Mouse (Mus musculus) midbrain, embryonic 11.5 days (tissue): ENCODE data around the gene Fahd1. TPM values are rescaled to one million over a fixed set of nuclear protein-coding genes. Genes with fewer than 3 reads are reported as not detected.

ENCODE experiments used
- ATAC-seq: fragments of 200-750 bp; cut with Nextera tagmentation; 2 replicates; pipeline ENCODE4 v1.8.0; 2017; ENCODE audit warnings: moderate TSS enrichment, moderate library complexity; ENCODE audit not compliant: low FRiP score
- DNase-seq: peaks from one replicate; pipeline ENCODE4 v3.0.0; 2015; ENCODE audit warnings: low spot score; ENCODE audit errors: missing footprints
- H3K27ac ChIP-seq: fragments of 300-500 bp; sonication (generic); 2 replicates; pipeline ENCODE4 v1.5.1; 2014; ENCODE audit warnings: low read depth, low read length
- H3K27me3 ChIP-seq: fragments of 300-500 bp; sonication (generic); 2 replicates; pipeline ENCODE4 v1.6.1; 2014; ENCODE audit warnings: mild to moderate bottlenecking, low read length, moderate library complexity, mixed read lengths; ENCODE audit not compliant: control insufficient read depth, insufficient read depth
- H3K36me3 ChIP-seq: fragments of 300-500 bp; sonication (generic); 2 replicates; pipeline ENCODE4 v1.6.1; 2014; ENCODE audit warnings: mild to moderate bottlenecking, low read length, moderate library complexity, mixed read lengths; ENCODE audit not compliant: control insufficient read depth, insufficient read depth
- H3K4me1 ChIP-seq: fragments of 300-500 bp; sonication (generic); 2 replicates; pipeline ENCODE4 v1.6.1; 2014; ENCODE audit warnings: low read length; ENCODE audit not compliant: control insufficient read depth, insufficient read depth
- H3K4me2 ChIP-seq: fragments of 300-500 bp; sonication (generic); 2 replicates; pipeline ENCODE4 v1.6.1; 2014; ENCODE audit warnings: mild to moderate bottlenecking, moderate library complexity
- H3K4me3 ChIP-seq: fragments of 300-500 bp; sonication (generic); 2 replicates; pipeline ENCODE4 v1.5.1; 2014; ENCODE audit warnings: low read depth, low read length
- H3K9ac ChIP-seq: fragments of 300-500 bp; sonication (generic); 2 replicates; pipeline ENCODE4 v1.6.1; 2014; ENCODE audit warnings: low read length
- H3K9me3 ChIP-seq: fragments of 300-500 bp; sonication (generic); 2 replicates; pipeline ENCODE4 v1.6.1; 2016; ENCODE audit warnings: low read length; ENCODE audit not compliant: control insufficient read depth
- WGBS: fragments of 180-500 bp; shearing (Covaris S2); extraction: QIAGEN DNeasy Blood & Tissue Kit; methylation state at CpG from one replicate; pipeline ENCODE4 v1.1.7; 2014; 5-methylcytosine and 5-hydroxymethylcytosine counted together
- polyA plus RNA-seq: library from polyadenylated mRNA; unstranded; fragments of >200 nt; fragmentation: Nextera tagmentation; extraction: Ambion mirVana; gene quantifications from 2 replicates; pipeline ENCODE4 v1.2.1, GENCODE M21; 2014

The Fahd1 gene
- 18.8 and 21.5 TPM in 2 replicates for polyA plus RNA-seq

GRCm38 (mm10) chr17:24850065-24850772 lies at the start of gene Fahd1:
TSS of gene Fahd1 (minus strand) at chr17:24850364.
- under 1% methylated on average over 53 of the region's 58 CpGs for WGBS
- peak; percentile 100 for ATAC-seq
- no peaks in the 10 kb centered on the region for H3K36me3 ChIP-seq

GRCm38 (mm10) chr17:24899153-24899552 lies 49.0 kb upstream of the Fahd1 start:
- Histone ChIP-seq H3K9ac (no peak overlapping the region), H3K27me3 (no peaks in the 10 kb centered on the region), H3K27ac (no peak overlapping the region), H3K4me1 (peaks cover 20% of the 10 kb centered on the region), H3K4me2 (no peak overlapping the region), H3K4me3 (no peak overlapping the region), H3K36me3 (peaks cover 38% of the 10 kb centered on the region), H3K9me3 (no peaks in the 10 kb centered on the region)
- no peak for ATAC-seq
- 90% methylated on average over 5 of the region's 5 CpGs for WGBS
- DNase-seq, result no peak

More at GRCm38 (mm10) chr17:24850065-24850772, at the start of gene Fahd1:
- Histone ChIP-seq H3K4me2 (peak within 1 kb of the TSS; percentile 72), H3K4me3 (peak within 1 kb of the TSS; percentile 76), H3K27me3 (no peaks in the 10 kb centered on the region; the same call in 1 of the 2 replicates), H3K9me3 (no peaks in the 10 kb centered on the region), H3K9ac (peak within 1 kb of the TSS; percentile 71), H3K4me1 (peaks cover 4% of the 10 kb centered on the region; the same call in 1 of the 2 replicates), H3K27ac (peak within 1 kb of the TSS; percentile 73)
- peak; percentile 98 for DNase-seq

- Histone ChIP-seq H3K27ac (no peak overlapping the region), H3K27me3 (no peaks in the 10 kb centered on the region), H3K4me1 (peaks cover 25% of the 10 kb centered on the region), H3K9me3 (no peaks in the 10 kb centered on the region), H3K4me2 (no peak overlapping the region), H3K9ac (no peak overlapping the region), H3K36me3 (peaks cover 35% of the 10 kb centered on the region), H3K4me3 (no peak overlapping the region)
- DNase-seq (no peak), ATAC-seq (no peak)
- WGBS, result 78% methylated on average over 4 of the region's 4 CpGs
These were observed 48.1 kb upstream of the Fahd1 start for GRCm38 (mm10) chr17:24898041-24898854.

- DNase-seq (peak; percentile 83), ATAC-seq (no peak)
- peaks cover 25% of the 10 kb centered on the region for H3K4me1 ChIP-seq
- no peak overlapping the region for H3K27ac ChIP-seq
- no peaks in the 10 kb centered on the region for H3K27me3 ChIP-seq
- peak overlapping the region; percentile 90; the same call in 1 of the 2 replicates for H3K4me3 ChIP-seq
- H3K9ac ChIP-seq, result 0 out of 2 replicates have a peak overlapping the region, but pooled peaks have one; percentile 90
- peaks cover 33% of the 10 kb centered on the region for H3K36me3 ChIP-seq
- H3K4me2 ChIP-seq, result peak overlapping the region; percentile 70; the same call in 1 of the 2 replicates
- 85% methylated on average over 4 of the region's 4 CpGs for WGBS
- no peaks in the 10 kb centered on the region for H3K9me3 ChIP-seq
These were observed 47.4 kb upstream of the Fahd1 start for GRCm38 (mm10) chr17:24897600-24897999.

GRCm38 (mm10) chr17:24896993-24897269 lies 46.8 kb upstream of the Fahd1 start:
- ATAC-seq (no peak), DNase-seq (peak; percentile 87)
- Histone ChIP-seq H3K4me3 (peak overlapping the region; percentile 90), H3K9ac (peak overlapping the region; percentile 90), H3K27ac (no peak overlapping the region), H3K27me3 (no peaks in the 10 kb centered on the region), H3K4me1 (peaks cover 25% of the 10 kb centered on the region), H3K9me3 (no peaks in the 10 kb centered on the region), H3K4me2 (peak overlapping the region; percentile 70), H3K36me3 (peaks cover 34% of the 10 kb centered on the region)
- 50% methylated on average over 11 of the region's 11 CpGs for WGBS

- peaks cover 33% of the 10 kb centered on the region for H3K36me3 ChIP-seq
- no peaks in the 10 kb centered on the region for H3K9me3 ChIP-seq
- H3K4me3 ChIP-seq, result peak within 1 kb of the TSS; percentile 90
- peak within 1 kb of the TSS; percentile 70 for H3K4me2 ChIP-seq
- H3K9ac ChIP-seq, result peak within 1 kb of the TSS; percentile 90
- DNase-seq (peak; percentile 94), ATAC-seq (peak; percentile 75)
- peak within 1 kb of the TSS; percentile 56 for H3K27ac ChIP-seq
- peaks cover 25% of the 10 kb centered on the region for H3K4me1 ChIP-seq
- whole genome bisulfite sequencing, result 2% methylated on average over 47 of the region's 50 CpGs
- no peaks in the 10 kb centered on the region for H3K27me3 ChIP-seq
These were observed 46.3 kb upstream of the Fahd1 start, which contains the start of gene Nme3 for GRCm38 (mm10) chr17:24896241-24896992. TSS of gene Nme3 (plus strand) at chr17:24896500.

- H3K27me3 ChIP-seq, result no peaks in the 10 kb centered on the region
- H3K27ac ChIP-seq, result no peak overlapping the region
- peaks cover 35% of the 10 kb centered on the region for H3K36me3 ChIP-seq
- peak overlapping the region; percentile 90 for H3K9ac ChIP-seq
- H3K4me2 ChIP-seq, result peak overlapping the region; percentile 70
- H3K4me1 ChIP-seq, result peaks cover 25% of the 10 kb centered on the region
- DNase-seq, result peak; percentile 92
- H3K9me3 ChIP-seq, result no peaks in the 10 kb centered on the region
- 12% methylated on average over 23 of the region's 23 CpGs for WGBS
- 0 out of 2 replicates have a peak, but pooled peaks have one; percentile 1 for ATAC-seq
- H3K4me3 ChIP-seq, result peak overlapping the region; percentile 90
These were observed 45.5 kb upstream of the Fahd1 start for GRCm38 (mm10) chr17:24895571-24896240.

GRCm38 (mm10) chr17:24894995-24895547 lies 44.9 kb upstream of the Fahd1 start, which contains the start of the genes Eme2 and Mrps34:
TSS of gene Eme2 (minus strand) at chr17:24895087.
TSS of gene Mrps34 (plus strand) at chr17:24895116.
- DNase-seq (peak; percentile 98), ATAC-seq (peak; percentile 62)
- under 1% methylated on average over 62 of the region's 62 CpGs for WGBS
- no peaks in the 10 kb centered on the region for H3K27me3 ChIP-seq
- peak within 1 kb of the TSS; percentile 90 for H3K4me3 ChIP-seq
- peak within 1 kb of the TSS; percentile 56 for H3K27ac ChIP-seq
- peak within 1 kb of the TSS; percentile 90 for H3K9ac ChIP-seq
- no peaks in the 10 kb centered on the region for H3K9me3 ChIP-seq
- peaks cover 34% of the 10 kb centered on the region for H3K36me3 ChIP-seq
- peaks cover 25% of the 10 kb centered on the region for H3K4me1 ChIP-seq
- H3K4me2 ChIP-seq, result peak within 1 kb of the TSS; percentile 70
